Mouse (Mus musculus) fibroblast of lung, adult 2 months (primary cell): ENCODE measurements around the gene Slc1a7.

Source experiments
- DNase-seq: peaks from one replicate; pipeline ENCODE4 v3.0.0-alpha.2; 2011; ENCODE audit warnings: low read depth

Gene Slc1a7

GRCm38 (mm10) chr4:107969781-107970180, 1.6 kb downstream of the Slc1a7 start:
- DNase-seq = no peak

GRCm38 (mm10) chr4:107971162-107971561, 3.0 kb downstream of the Slc1a7 start:
- DNase-seq = no peak

- no peak for DNase-seq
Observed at GRCm38 (mm10) chr4:107974527-107974926, 6.4 kb downstream of the Slc1a7 start.

GRCm38 (mm10) chr4:107975004-107975403, 6.9 kb downstream of the Slc1a7 start:
- DNase-seq = no peak

- DNase-seq = no peak
Observed at GRCm38 (mm10) chr4:107977593-107977992, 9.5 kb downstream of the Slc1a7 start.

GRCm38 (mm10) chr4:107979530-107979929, 11.4 kb downstream of the Slc1a7 start:
- no peak for DNase-seq

GRCm38 (mm10) chr4:107980002-107980600, 12.0 kb downstream of the Slc1a7 start:
- no peak for DNase-seq

- no peak for DNase-seq
Observed at GRCm38 (mm10) chr4:107983717-107984116, 15.6 kb downstream of the Slc1a7 start.

- peak; percentile 99 for DNase-seq
Observed at GRCm38 (mm10) chr4:107984282-107984981, 16.3 kb downstream of the Slc1a7 start.

- no peak for DNase-seq
Observed at GRCm38 (mm10) chr4:107985812-107986211, 17.7 kb downstream of the Slc1a7 start.

- DNase-seq = no peak
Observed at GRCm38 (mm10) chr4:107986386-107987168, 18.4 kb downstream of the Slc1a7 start.

- DNase-seq = no peak
Observed at GRCm38 (mm10) chr4:107988931-107989330, 20.8 kb downstream of the Slc1a7 start.

GRCm38 (mm10) chr4:107990818-107991217, 22.7 kb downstream of the Slc1a7 start:
- DNase-seq = no peak

GRCm38 (mm10) chr4:107991879-107992278, 23.7 kb downstream of the Slc1a7 start:
- DNase-seq = no peak

- DNase-seq = no peak
Observed at GRCm38 (mm10) chr4:107995011-107995410, 26.9 kb downstream of the Slc1a7 start.

GRCm38 (mm10) chr4:107995727-107996126, 27.6 kb downstream of the Slc1a7 start:
- DNase-seq = no peak

- no peak for DNase-seq
Observed at GRCm38 (mm10) chr4:107996418-107996986, 28.4 kb downstream of the Slc1a7 start.

GRCm38 (mm10) chr4:107998641-107999332, 30.7 kb downstream of the Slc1a7 start:
- DNase-seq = peak; percentile 82

- no peak for DNase-seq
Observed at GRCm38 (mm10) chr4:107999380-107999779, 31.2 kb downstream of the Slc1a7 start.

- no peak for DNase-seq
Observed at GRCm38 (mm10) chr4:108005328-108005727, 37.2 kb downstream of the Slc1a7 start.

GRCm38 (mm10) chr4:108007532-108008103, 39.5 kb downstream of the Slc1a7 start:
- DNase-seq = no peak

- DNase-seq = no peak
Observed at GRCm38 (mm10) chr4:108008541-108008940, 40.4 kb downstream of the Slc1a7 start.
